Mouse (Mus musculus): ENCODE results near the gene Dnajc1.

Gene Dnajc1

DNA sequence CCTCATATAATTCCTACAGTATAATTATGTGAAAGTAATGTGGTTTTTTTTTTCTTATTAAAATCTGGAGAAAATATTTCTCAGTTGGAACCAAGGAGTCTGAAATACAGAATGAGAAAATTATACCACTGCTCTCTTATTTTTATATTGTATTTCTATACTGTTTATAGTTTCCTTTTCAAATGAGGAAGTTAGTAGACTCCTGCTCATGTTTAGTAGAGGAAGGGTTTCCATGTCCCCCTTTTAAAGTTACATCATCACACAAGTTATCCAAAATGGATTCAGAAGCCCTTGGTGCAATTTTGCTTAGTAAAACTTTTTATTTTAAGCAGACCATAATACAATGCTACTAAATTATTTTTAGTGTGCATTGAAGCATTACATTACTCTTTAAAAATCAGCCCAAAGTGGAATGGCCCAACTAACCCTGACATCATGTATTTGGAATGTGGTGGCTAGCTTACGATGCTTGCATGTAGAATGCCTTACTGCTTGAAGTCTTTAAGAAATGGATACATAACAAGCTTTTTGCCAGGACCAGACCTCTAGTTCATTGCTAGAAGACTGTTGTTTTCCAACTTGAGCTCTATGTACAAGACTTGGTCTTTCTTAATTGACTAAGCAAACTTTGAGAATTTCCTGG is 190.7 kb downstream of the Dnajc1 start:
- in situ Hi-C loops (cut with MboI, MseI) = loop anchor here (25.0 kb wide), 1 partner anchor 790 kb away; no protein-coding TSS in a partner anchor

DNA sequence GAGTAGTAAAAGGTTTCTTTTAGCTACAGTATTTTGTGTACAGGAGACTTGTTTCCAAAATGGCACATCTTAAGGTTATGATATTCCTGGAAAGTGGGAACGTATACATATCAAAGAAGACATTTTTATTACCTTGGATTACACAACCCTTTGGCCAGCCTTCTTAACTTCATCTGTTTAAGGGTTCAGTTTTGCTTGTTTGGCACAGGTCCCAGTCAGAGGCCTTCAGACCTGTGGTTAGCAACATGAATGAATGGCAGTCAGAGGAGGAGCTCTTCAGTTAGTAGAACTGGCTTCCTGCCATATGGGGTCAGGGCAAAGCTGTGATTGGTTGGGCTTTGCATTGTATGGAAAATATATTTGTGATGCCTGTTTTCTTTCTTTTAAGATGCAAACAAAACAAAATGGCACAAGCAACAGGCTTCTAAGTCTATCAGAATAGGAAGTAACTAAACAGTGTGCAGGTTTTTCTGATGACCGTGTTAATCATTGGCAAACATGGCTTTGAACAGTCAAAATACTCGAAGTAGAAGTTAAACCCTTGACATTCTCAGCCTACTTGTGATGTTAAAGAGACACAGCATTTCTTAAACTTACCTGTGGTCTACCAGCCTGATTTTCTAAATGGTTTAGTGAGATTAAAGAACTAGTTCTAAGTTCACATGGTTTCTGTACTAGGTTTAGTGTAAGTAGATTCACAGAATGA is 196.8 kb downstream of the Dnajc1 start:
- in situ Hi-C loops (cut with MboI, MseI) = no loop called here

DNA sequence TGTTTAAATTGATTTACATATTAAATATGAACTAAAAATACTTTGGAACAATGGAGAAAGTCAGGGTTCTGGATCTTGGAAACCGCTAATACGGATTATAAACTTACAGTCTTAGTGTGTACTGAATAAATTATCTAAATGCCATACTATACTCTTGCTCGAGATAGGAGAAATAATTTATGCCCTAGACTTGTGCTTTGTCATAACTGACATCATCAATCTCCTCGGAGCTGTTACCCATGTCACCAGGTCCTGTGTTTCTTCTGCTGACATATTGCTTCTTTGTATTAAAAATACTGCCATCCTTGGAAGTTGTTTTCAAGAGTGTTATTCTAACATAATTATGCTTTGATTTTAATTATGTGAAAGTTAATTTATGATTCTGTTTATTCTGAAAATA is 197.3 kb downstream of the Dnajc1 start:
- in situ Hi-C loops (cut with MboI, MseI) = no loop called here

DNA sequence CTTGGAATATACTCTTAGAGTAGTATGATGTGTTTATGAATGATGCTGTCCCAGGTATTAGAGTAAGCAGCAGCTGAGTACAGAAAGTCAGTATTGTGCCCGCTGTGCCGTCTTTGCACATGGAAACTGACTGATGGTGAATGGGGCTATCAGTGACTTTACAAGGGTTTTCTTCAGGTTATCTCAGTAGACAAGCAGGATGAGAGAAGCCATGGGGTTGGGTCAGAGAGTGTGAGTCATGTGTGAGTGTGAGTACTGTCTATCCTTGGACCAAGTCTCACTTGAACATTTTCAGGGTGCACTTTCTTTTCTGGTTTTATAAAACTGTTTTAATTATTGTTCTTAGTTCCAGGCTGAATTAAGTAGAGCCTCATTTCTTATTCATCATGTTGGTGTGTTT is 204.3 kb downstream of the Dnajc1 start:
- in situ Hi-C loops (cut with MboI, MseI) = no loop called here

DNA sequence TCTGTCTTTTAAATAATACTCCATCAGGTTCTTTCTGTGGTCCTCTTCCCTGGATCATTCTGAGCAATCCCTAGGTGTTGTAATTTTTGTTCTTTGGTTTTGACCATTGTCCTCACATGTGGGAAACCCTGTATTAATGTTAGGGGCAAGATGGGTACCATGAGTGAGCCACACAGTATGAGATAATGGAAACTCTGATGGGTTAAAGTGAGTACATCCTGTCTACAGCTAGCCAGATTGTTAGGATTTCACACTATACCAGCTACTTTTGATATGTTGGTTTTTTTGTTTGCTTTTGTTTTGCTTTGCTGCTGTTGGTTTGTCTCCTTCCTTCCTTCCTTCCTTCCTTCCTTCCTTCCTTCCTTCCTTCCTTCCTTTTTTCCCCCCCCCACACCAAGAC is 209.6 kb downstream of the Dnajc1 start:
- in situ Hi-C loops (cut with MboI, MseI) = no loop called here

DNA sequence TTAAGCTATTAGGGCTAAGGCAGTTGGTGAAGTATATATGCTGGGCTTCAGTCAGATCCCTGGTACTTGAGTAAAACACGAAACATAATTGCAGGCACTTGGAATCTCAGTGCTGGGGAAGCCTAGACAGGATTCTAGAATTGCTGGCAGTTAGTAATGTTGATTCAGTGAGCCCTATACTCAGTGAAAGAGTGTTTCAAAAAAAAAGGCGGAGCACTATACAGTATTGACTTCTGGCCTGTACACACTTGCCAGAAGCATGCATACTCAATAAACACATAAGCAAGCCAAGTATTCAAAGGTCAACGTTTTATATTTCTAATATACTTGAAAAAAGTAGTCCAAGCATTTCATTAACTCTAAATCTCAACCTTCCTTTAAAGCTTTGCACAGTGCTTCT is 211.0 kb downstream of the Dnajc1 start:
- in situ Hi-C loops (cut with MboI, MseI) = no loop called here

DNA sequence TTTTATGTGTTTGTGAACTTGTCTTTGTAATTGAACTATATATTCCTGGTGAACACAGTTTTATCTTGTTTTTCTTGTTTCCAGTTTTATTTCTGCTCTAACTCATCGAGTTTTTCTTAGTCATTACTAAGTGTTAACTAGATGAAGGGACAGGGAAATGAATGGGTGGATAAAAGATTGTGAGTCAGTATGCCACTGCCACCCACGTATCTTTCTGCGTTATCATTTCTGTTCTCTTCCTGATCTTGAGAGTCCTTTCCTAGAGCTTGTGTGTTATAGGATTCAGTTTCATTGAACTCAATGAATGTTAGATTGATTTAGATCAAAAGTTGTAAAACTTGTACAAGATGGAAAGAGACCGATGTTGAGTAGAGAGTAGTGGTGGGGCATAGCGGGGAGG is 212.3 kb downstream of the Dnajc1 start:
- in situ Hi-C loops (cut with MboI, MseI) = no loop called here

DNA sequence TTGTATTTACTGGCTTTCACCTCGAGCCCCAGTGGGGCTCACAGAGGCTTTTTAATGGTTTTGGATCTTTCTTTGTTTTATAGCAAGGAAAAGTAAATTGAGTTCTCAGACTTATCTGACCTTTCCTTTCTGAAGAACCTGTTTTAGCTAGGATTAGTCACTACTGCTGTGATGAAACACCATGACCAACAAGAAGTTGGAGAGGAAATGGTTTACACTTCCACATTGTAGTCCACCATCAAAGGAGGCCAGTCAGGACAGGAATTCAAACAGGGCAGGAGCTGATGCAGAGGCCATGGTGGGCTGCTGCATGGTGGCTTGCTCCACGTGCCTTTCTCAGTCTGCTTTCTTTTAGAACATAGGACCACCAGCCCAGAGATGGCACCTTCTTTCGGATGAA is 216.4 kb downstream of the Dnajc1 start:
- in situ Hi-C loops (cut with MboI, MseI) = no loop called here

DNA sequence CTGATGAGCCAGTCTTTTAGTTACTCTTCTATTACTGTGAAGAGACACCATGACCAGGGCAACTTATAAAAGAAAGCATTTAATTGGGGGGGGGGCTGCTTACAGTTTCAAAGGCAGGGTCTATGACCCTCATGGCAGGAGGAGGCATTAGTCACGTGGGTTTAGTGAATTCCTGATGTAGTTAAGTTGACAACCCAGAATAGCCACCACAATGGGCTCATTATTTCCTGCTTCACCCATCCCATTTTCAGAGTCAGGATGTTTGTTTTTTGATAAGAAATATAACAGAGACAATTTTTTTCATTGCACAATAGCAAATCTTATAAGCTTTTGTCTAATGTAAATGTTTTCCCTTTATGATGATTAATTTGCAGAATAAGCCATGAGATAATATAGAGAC is 217.4 kb downstream of the Dnajc1 start:
- in situ Hi-C loops (cut with MboI, MseI) = no loop called here

DNA sequence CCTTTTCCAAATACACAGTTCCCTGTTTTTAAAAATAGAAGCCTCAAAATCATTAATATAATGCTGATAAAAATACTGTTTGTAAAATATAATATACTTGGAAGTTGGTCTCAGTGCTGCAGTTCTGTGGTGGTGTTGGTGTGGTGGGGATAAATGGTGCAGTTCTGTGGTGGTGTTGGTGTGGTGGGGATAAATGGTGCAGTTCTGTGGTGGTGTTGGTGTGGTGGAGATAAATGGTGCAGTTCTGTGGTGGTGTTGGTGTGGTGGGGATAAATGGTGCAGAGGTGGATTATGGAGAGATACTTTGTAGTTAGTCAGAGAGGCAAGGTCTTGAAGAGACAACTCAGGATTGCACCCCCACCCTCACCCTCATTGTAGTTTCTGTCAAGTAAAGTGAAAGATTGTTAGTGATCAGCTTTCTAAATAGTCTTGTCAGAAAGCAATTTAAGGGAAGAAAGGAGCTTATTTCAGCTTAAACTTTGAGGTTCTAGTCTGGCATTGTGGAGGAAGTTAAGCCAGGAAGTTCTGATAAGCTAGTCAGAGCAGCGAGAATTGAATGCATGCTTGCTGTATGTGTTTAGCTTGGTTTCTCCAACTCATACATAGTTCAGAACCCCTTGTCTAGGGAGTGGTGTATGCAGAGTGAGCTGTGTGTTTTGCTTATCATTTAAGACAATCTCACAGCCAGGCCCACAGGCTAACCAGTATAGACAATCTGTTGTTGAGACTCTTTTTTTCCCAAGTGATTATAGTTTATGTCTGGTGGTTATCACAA is 223.3 kb downstream of the Dnajc1 start:
- in situ Hi-C loops (cut with MboI, MseI) = no loop called here

DNA sequence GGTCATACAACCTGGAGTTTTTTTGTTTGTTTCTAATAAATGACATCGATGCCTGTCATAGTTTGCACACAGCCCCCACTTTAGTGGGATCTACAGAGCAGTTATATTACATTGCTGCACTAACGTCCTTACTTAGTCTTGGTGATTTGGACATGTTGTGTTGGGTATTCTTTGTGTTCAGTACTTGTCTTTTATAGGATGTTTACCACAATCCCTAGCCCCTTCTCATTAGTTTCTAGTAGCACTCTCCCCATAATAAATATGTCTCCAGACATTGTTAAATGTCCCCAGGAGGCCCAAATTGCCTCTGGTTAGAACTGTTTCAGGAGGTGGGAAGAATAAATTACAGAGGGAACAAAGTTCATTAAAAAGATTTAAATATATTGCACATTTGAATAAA is 227.1 kb downstream of the Dnajc1 start:
- in situ Hi-C loops (cut with MboI, MseI) = no loop called here

DNA sequence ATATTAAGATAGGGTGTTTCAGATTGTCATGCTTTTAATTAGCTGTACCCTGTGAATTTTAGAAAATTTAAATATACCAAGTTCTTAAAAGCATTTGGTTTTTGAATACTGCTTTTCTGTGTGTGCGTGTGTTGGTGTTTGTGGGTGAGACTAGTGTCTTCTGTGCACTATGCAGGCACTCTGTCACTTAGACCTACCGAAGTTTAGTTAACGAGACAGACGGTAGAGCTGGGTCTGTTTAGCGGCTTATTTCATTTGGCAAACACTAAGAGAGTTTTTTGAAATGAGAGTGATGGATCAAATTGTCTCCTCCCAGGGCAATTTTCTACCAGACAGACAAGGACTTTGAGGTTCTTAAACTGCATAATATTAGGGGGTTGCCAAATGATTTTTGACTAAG is 231.6 kb downstream of the Dnajc1 start:
- in situ Hi-C loops (cut with MboI, MseI) = no loop called here

DNA sequence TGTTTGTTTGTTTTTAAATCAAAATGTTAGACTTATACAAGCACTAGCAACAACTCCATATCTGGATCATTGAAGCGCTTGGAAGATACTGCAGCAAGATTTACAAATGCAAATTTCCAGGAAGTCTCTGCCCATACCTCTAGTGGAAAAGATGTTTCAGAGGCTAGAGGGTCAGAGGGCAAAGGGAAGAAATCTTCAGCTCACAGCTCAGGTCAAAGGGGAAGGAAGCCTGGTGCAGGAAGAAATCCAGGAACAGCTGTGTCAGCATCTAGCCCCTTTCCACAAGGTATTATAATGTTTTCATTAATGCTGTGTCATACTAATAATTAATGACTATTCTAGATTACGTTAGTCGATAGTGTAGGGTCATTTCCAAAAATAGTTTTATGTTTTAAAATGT is 233.2 kb downstream of the Dnajc1 start:
- in situ Hi-C loops (cut with MboI, MseI) = no loop called here

DNA sequence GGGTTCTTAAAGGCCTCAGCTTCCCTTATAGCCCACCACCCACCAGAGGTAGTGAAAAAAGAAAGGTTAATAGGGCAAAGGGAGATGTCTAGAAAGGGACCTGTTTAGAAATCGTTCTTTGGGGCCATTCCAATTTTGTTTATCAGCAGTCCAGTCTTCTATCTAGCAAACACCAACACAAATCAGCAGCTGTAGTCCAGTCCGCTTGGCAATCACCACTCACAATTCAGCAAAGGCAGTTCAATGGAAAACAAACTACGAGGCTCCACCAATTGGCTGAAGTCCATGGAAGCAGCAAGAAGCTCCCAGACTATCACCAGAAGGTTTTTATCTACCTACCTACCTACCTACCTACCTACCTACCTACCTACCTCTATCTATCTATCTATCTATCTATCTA is 236.5 kb downstream of the Dnajc1 start:
- in situ Hi-C loops (cut with MboI, MseI) = no loop called here
